Mouse (Mus musculus) heart, adult 18-20 months (tissue): Measurements from ENCODE around the gene Nalcn. TPM values are rescaled to one million over a fixed set of nuclear protein-coding genes. Genes with fewer than 3 reads are reported as not detected.

Source experiments
- DNase-seq, 2 experiments: peaks; one replicate each; pipeline ENCODE4 v3.0.0; 2021 to 2022; ENCODE audit warnings: mixed read lengths in 1 of 2
- total RNA-seq, 2 experiments: library from RNA; stranded (reverse); gene quantifications; 2 replicates each; pipeline ENCODE4 v1.2.3; 2021

The Nalcn gene
- total RNA-seq, 2 experiments from 2014 or later: 0.67 to 0.75 TPM

GRCm38 (mm10) chr14:123512923-123513322, 114.0 kb downstream of the Nalcn start:
- no peak for DNase-seq

GRCm38 (mm10) chr14:123495544-123495943, 131.4 kb downstream of the Nalcn start:
- DNase-seq: no peak

GRCm38 (mm10) chr14:123488575-123489207, 138.3 kb downstream of the Nalcn start:
- DNase-seq: no peak

- DNase-seq: peak in 1 of 2 experiments; percentile 3
Observed at GRCm38 (mm10) chr14:123462026-123462425, 164.9 kb downstream of the Nalcn start.

GRCm38 (mm10) chr14:123446031-123446430, 180.9 kb downstream of the Nalcn start:
- no peak for DNase-seq

- DNase-seq: no peak
Observed at GRCm38 (mm10) chr14:123435542-123435941, 191.4 kb downstream of the Nalcn start.

GRCm38 (mm10) chr14:123376167-123376855, 250.6 kb downstream of the Nalcn start:
- DNase-seq: no peak

GRCm38 (mm10) chr14:123371522-123371921, 255.4 kb downstream of the Nalcn start:
- peak in 1 of 2 experiments; percentile 24 for DNase-seq

- no peak for DNase-seq
Observed at GRCm38 (mm10) chr14:123359691-123360090, 267.3 kb downstream of the Nalcn start.

GRCm38 (mm10) chr14:123352973-123353372, 274.0 kb downstream of the Nalcn start:
- peak in 1 of 2 experiments; percentile 25 for DNase-seq

GRCm38 (mm10) chr14:123331841-123332240, 295.1 kb downstream of the Nalcn start:
- no peak for DNase-seq

GRCm38 (mm10) chr14:123314369-123314768, 312.6 kb downstream of the Nalcn start:
- peak in 1 of 2 experiments; percentile 11 for DNase-seq

- DNase-seq: peak in 1 of 2 experiments; percentile 4
Observed at GRCm38 (mm10) chr14:123312371-123312770, 314.6 kb downstream of the Nalcn start.

- DNase-seq: no peak
Observed at GRCm38 (mm10) chr14:123296068-123296467, 330.9 kb downstream of the Nalcn start.

GRCm38 (mm10) chr14:123291118-123292007, 335.6 kb downstream of the Nalcn start:
- DNase-seq: peak; percentile 35 to 59

- DNase-seq: no peak
Observed at GRCm38 (mm10) chr14:123282165-123282564, 344.8 kb downstream of the Nalcn start.

GRCm38 (mm10) chr14:123272121-123272520, 354.8 kb downstream of the Nalcn start:
- DNase-seq: no peak

- DNase-seq: no peak
Observed at GRCm38 (mm10) chr14:123240738-123241137, 386.2 kb downstream of the Nalcn start.

GRCm38 (mm10) chr14:123239945-123240344, 387.0 kb downstream of the Nalcn start:
- DNase-seq: peak; percentile 2 to 28

- DNase-seq: no peak
Observed at GRCm38 (mm10) chr14:123237002-123237401, 389.9 kb downstream of the Nalcn start.

- no peak for DNase-seq
Observed at GRCm38 (mm10) chr14:123232630-123233206, 394.2 kb downstream of the Nalcn start.
